Mouse (Mus musculus): Measurements from ENCODE around the gene St3gal2.

DNA sequence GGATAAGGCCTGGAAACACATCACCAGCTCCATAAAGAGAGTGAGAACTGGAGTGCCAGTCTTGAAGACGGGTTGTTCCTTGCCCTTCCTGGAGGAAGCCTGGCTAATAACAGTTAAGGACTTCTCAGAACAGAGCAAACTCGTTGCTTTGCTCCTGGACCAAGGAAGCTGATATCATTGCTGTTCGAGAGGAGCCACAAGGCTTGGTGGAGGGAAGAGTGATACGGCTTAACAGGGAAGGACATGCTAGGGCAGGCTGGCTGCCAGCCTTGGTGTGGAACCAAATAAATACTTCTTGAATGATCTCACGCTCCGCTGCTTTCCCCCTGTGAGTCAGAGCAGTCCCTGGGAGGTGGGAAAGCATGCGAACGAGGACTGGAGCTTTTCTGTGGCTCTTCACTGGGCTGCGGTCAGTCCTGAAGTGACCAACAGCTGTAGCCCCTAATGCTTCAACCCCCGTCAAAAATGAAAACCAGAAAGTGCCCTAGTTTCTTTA lies 21.8 kb downstream of the St3gal2 start:
- TF ChIP-seq CTCF (IDR thresholded peaks at IDR 0.05; ENCODE audit: insufficient read depth, low read length) (no peak), POLR2A (IDR thresholded peaks at IDR 0.05; ENCODE audit: borderline replicate concordance, extremely low read depth, low read depth, low read length) (no peak)
